Mouse (Mus musculus) liver, adult 2 months (tissue): ENCODE results near the gene Hapln4.

Experiments used
- CTCF ChIP-seq: fragments of 200-500 bp; IDR thresholded peaks from 2 replicates; pipeline ENCODE4 v1.5.1; 2011; ENCODE audit warnings: low read depth, low read length, control low read depth
- POLR2A ChIP-seq: fragments of 200-500 bp; IDR thresholded peaks from 2 replicates; pipeline ENCODE4 v1.6.1; 2011; ENCODE audit warnings: low read length, control low read depth; ENCODE audit not compliant: insufficient read depth; ENCODE audit errors: extremely low read depth

DNA sequence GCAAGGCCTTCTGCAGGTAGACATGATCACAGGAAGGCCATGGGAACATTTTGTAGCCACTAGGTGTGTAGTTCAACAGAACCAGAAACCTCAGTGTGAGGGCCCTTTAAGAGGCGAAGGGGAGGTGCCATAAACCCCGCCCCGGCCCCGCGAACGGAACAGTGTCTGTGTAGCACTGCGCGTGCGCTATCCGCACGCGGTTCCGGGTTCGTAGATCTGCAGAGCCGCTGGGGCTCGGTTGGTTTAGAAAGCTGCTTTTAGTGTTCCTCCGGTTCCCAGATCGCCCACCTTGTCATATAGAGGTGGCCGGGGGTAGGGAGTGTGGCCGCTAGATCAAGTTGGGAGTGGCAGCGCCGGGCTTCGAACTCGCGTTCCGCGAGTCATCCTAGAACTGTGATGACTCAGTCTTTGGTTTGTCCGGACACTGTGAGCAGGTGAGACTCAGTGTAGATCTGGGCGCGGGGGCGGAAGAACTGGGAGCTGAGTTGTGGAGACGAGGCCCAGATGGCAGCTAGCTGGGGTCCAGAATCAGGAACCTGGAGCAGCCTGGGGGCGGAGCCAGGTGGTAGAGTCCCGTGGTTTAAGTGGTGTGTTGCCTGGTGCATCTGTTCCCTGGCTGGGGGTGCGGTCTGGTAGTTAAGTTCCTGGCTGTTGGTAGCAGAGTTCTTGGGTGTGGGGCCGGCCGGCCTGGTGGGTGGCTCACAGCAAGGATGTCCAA, 48.1 kb downstream of the Hapln4 start, which contains the start of gene Nr2c2ap:
- TF ChIP-seq POLR2A (0 out of 2 replicates have a peak, but pooled peaks have one; percentile 47), CTCF (no peak)
